Comparison of ENCODE assay signal across 10 mouse cellular contexts in the genomic region with DNA sequence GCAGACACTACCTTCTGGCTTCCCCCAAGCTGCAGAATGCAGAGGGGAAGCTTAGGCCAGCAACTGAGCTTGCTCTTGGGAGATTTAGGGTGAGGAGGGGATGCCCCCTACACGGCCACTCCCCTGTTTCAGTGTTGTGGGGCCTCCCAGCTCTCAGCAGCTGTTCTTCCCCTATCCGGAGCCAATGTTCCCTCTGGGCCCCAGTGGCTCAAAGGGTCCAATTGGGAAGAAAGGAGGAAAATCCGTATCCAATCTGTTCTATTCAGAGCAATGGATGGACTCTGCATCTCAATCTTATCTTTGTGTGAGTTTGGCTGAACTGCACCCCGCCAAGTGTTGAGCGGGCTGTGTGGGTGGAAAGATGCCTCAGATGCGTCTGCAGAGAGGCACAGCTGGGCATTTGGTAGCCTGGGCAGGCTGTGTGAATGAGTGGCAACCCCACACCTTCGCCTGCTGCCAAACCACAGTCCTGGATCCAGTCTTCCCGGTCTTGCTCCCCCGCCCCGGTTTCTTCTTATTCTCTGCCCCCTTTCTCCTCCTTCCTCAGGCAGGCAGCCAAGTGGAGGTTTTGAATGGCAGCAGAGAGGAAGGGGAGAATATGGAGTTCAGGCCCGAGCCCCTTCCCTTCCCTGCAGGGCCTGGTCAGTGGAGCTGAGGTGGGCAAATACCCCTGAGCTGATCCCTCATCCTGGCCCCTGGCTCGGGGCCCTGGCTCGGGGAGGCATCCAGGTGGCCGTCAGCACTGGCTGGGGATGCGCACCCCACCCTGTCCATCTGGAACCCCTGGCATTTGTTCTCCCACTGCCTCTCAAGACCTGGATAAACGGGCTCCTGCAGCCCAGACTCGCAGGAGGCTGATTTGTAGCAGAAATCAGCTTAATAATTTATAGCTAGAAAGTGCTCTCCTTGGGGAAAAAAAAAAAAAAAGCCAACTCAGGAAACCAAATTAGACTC.
DNase-seq lines count a peak whose midpoint lies in the region; ATAC-seq and TF ChIP-seq lines count a peak whose summit lies in the region.
"Had no signal": no experiment of that assay in that cellular context is flagged by ENCODE, and none has a peak within 500 bp of the region (broad histone marks: within the 10 kb centered on the region; RNA-seq: fewer than 3 reads in every experiment).

No protein-coding gene starts in this region.

- peak overlapping the region; percentile 31 for H3K27ac ChIP-seq in heart, embryonic 15.5 days
- peak overlapping the region; percentile 63 for H3K27ac ChIP-seq in embryonic facial prominence, embryonic 10.5 days (replicated peaks)
- peak overlapping the region; percentile 74 for H3K27ac ChIP-seq in hindbrain, embryonic 16.5 days (ENCODE audit: low read depth, low read length)

- no peak for DNase-seq in heart, postnatal 25 days (ENCODE audit: low spot score)
- no peak for DNase-seq in embryonic facial prominence, embryonic 10.5 days (ENCODE audit: low spot score)
- peak; percentile 43 for DNase-seq in retina, postnatal 1 day
- DNase-seq in yolk sac, embryonic 10.5 days (ENCODE audit: low spot score), result no peak

- whole genome bisulfite sequencing in heart, embryonic 15.5 days, result 36% methylated on average over 17 of the region's 17 CpGs
- WGBS in embryonic facial prominence, embryonic 10.5 days, result 57% methylated on average over 17 of the region's 17 CpGs
- 18% methylated on average over 17 of the region's 17 CpGs for WGBS in hindbrain, embryonic 16.5 days

- intact Hi-C loops in heart, postnatal 25 days (cut with DNase I), result no loop called here

- no peaks in the 10 kb centered on the region for H3K36me3 ChIP-seq in heart, embryonic 15.5 days
- no peaks in the 10 kb centered on the region for H3K36me3 ChIP-seq in E14TG2a.4 (ENCODE audit: insufficient read depth, low read length)
- no peaks in the 10 kb centered on the region for H3K36me3 ChIP-seq in embryonic facial prominence, embryonic 10.5 days (replicated peaks)
- no peaks in the 10 kb centered on the region for H3K36me3 ChIP-seq in hindbrain, embryonic 16.5 days (ENCODE audit: control insufficient read depth, insufficient read depth, low read length)
- H3K36me3 ChIP-seq: G1E had no signal

- H3K27me3 ChIP-seq in heart, embryonic 15.5 days, result peaks cover 7% of the 10 kb centered on the region; the same call in 1 of the 2 replicates
- H3K27me3 ChIP-seq in E14TG2a.4 (ENCODE audit: insufficient read depth, low read length), result peaks cover 10% of the 10 kb centered on the region; the same call in 1 of the 2 replicates
- H3K27me3 ChIP-seq in embryonic facial prominence, embryonic 10.5 days (replicated peaks; ENCODE audit: low read depth, poor library complexity, severe bottlenecking), result no peaks in the 10 kb centered on the region
- H3K27me3 ChIP-seq in hindbrain, embryonic 16.5 days (replicated peaks; ENCODE audit: control insufficient read depth, insufficient read depth, low read length), result no peaks in the 10 kb centered on the region

- no peak overlapping the region for H3K4me3 ChIP-seq in heart, embryonic 15.5 days
- peak overlapping the region; percentile 69 for H3K4me3 ChIP-seq in E14TG2a.4 (replicated peaks; ENCODE audit: low read length)
- H3K4me3 ChIP-seq in embryonic facial prominence, embryonic 10.5 days, result no peak overlapping the region
- no peak overlapping the region for H3K4me3 ChIP-seq in hindbrain, embryonic 16.5 days (ENCODE audit: low read length)
- H3K4me3 ChIP-seq: erythroblast, embryonic 14.5 days had no signal

- no peak overlapping the region; the same call in 1 of the 2 replicates for H3K4me2 ChIP-seq in heart, embryonic 15.5 days
- peak overlapping the region; percentile 33 for H3K4me2 ChIP-seq in hindbrain, embryonic 16.5 days (ENCODE audit: low read length)

- TF ChIP-seq CTCF in E14TG2a.4 (conservative IDR thresholded peaks at IDR 0.05; ENCODE audit: low read length), result no peak

- peaks cover 10% of the 10 kb centered on the region for H3K4me1 ChIP-seq in heart, embryonic 15.5 days (replicated peaks)
- H3K4me1 ChIP-seq in E14TG2a.4 (replicated peaks; ENCODE audit: low read depth, low read length), result peaks cover 19% of the 10 kb centered on the region
- peaks cover 11% of the 10 kb centered on the region for H3K4me1 ChIP-seq in embryonic facial prominence, embryonic 10.5 days
- H3K4me1 ChIP-seq in hindbrain, embryonic 16.5 days (ENCODE audit: control insufficient read depth, insufficient read depth, low read depth, low read length), result peaks cover 17% of the 10 kb centered on the region

- no peaks in the 10 kb centered on the region for H3K9me3 ChIP-seq in heart, embryonic 15.5 days (replicated peaks)
- no peaks in the 10 kb centered on the region for H3K9me3 ChIP-seq in E14TG2a.4 (ENCODE audit: low read length)
- H3K9me3 ChIP-seq in embryonic facial prominence, embryonic 10.5 days, result no peaks in the 10 kb centered on the region
- no peaks in the 10 kb centered on the region for H3K9me3 ChIP-seq in hindbrain, embryonic 16.5 days (ENCODE audit: control insufficient read depth, low read length)
- H3K9me3 ChIP-seq: G1E had no signal

- ATAC-seq in heart, embryonic 15.5 days (replicated peaks; ENCODE audit: insufficient number of reproducible peaks, insufficient read depth, low FRiP score, low read depth), result no peak
- ATAC-seq in hindbrain, embryonic 16.5 days, result peak; percentile 89
- ATAC-seq in megakaryocyte progenitor cell, adult 5-6 weeks (replicated peaks; ENCODE audit: poor library complexity), result no peak

- no peak overlapping the region for H3K9ac ChIP-seq in heart, embryonic 15.5 days
- peak overlapping the region; percentile 31; the same call in 1 of the 2 replicates for H3K9ac ChIP-seq in hindbrain, embryonic 16.5 days (ENCODE audit: low read depth, low read length)
